Mouse (Mus musculus): ENCODE data around the gene Cobl.

Gene Cobl

GRCm38 (mm10) chr11:12376628-12377027, 88.1 kb downstream of the Cobl start:
- DNase-seq, result no peak

GRCm38 (mm10) chr11:12373106-12374098, 91.4 kb downstream of the Cobl start:
- DNase-seq, result peak; percentile 57

DNA sequence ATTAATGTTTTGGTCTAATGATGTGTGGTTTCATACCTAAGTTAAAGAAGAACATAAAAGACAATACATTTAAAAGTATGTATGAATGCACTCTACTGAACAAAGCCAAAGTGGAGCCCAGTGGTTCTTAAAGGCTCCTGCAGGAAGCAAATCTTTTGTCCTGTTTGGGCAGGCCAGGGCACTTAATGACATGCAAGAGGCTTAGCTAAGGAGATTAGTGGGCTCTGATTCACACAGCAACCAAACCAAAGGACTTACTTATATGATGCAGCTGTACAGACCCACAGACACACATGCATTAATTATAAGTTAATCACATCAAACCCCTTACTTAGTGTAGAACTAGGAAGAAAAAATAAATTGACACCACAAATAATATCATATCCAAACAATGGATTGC, 93.8 kb downstream of the Cobl start:
- no peak for DNase-seq

- DNase-seq, result no peak
These were observed 97.2 kb downstream of the Cobl start for GRCm38 (mm10) chr11:12367426-12368178.

GRCm38 (mm10) chr11:12359336-12360000, 105.3 kb downstream of the Cobl start:
- peak; percentile 27 for DNase-seq

DNA sequence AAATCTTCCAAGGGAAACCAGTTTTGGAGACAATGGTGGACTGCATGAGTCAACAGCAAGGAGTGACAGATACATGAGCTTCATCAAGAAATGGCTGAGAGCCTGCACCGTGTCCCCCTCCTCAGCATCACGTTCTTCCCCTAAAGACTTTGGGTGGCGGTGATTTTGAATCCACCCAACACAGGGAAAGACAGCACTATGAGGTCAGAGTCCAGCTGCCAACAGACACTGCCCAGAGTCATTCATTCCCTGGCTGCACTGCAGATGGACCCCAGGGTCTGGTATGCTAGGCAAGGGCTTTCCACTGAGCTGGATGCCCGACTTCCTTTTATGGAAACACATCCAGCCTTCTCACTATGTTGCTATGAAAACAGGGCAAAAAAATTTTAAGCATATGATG, 106.2 kb downstream of the Cobl start:
- no peak for DNase-seq

DNA sequence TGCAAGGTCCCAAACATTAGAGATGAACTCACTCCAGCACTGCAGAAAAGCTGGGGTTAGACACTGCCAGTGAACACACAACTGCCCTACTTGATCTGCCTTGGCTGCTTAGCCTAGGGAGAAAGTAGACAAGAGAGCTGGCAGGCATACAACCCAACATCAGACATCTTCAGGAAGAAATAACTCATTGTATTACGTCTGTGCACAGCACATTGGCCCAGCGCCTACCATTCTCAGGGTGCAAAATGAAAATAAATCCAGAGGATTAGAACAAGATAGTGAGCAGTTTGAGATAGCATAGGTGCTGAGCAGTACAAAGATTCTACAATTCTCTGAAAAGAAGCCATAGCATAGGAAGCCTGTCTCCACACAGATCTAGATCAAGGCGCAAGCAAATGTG, 109.1 kb downstream of the Cobl start:
- DNase-seq, result no peak

- no peak for DNase-seq
These were observed 113.7 kb downstream of the Cobl start for GRCm38 (mm10) chr11:12350986-12351546.

DNA sequence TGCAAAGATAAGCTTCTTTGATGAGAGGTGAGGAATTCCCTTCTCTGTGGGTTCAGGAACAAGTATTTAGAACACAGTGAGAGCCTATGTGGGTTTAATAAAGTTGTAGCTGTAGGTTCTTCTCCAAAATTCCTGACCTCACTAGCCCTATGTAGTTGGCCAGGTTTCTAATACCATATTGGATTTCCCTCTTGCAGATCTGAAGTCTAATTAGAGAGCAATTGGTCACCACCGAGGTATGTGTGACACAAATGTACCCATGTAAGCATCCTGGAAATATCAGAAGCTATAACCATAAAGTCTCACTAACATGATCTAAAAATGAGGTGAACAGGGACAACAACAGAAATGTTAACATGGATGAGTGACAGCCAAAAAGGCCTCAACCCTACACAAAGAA, 114.7 kb downstream of the Cobl start:
- DNase-seq, result no peak

DNA sequence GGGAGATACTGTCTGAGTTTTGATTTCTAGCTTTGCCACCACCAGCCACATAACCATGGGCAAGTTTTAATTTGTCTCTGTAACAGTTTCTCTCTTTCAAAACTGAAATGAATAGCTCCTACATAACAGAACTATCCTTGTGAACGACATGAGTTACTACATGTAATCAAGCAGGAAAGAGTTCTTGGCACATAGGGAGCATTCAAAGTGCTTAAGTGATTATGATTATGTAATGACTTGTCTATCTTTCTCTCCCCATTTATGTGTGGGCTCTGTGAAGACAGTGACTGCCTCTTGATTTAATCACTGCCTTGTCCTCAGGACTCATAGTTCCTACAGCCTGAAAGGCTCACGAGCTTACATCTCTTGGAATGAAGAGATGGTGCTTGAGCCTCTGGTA, 118.3 kb downstream of the Cobl start:
- no peak for DNase-seq

- DNase-seq, result no peak
These were observed 121.1 kb downstream of the Cobl start for GRCm38 (mm10) chr11:12343686-12344085.

DNA sequence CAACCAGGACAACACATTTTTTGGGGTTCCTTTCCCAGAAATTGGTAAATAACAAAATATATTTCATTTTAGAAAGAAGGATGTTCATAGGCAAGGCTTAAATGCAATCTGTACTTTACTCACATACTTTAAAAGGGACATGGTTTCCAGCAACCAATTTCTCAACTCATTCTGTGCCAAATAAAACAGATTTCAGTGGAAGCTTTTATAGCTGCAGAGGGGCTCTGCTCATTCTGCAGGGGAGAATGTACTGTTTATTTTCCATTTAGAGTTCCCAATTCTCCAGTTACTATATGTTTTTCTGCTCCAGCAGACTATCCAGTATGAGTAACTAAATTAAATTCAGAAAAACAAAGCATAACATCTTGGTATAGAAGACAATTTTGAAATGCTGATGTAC, 124.1 kb downstream of the Cobl start:
- DNase-seq, result no peak

GRCm38 (mm10) chr11:12336145-12336544, 128.6 kb downstream of the Cobl start:
- no peak for DNase-seq

DNA sequence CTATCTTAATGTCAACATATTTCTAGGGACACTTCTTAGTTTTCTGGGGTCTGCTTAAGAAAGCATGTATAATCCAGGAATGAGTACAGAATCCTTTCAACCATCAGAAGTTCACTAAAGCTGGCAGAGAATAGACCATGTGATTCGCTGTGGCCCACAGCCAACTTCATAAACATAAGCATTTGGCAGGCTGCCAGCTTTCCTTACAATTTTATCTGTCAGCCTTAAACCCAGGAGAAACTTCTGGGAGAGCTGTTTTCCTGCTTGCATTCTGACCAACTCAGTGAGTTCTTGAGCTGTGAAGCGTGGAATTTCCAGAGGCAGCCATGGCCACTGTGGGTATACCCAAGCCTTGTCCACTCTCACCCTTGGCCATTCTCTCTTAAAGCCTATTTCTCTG, 132.8 kb downstream of the Cobl start:
- DNase-seq, result peak; percentile 61

- no peak for DNase-seq
These were observed 143.3 kb downstream of the Cobl start for GRCm38 (mm10) chr11:12321445-12321844.

GRCm38 (mm10) chr11:12319318-12319717, 145.4 kb downstream of the Cobl start:
- DNase-seq, result peak; percentile 8

DNA sequence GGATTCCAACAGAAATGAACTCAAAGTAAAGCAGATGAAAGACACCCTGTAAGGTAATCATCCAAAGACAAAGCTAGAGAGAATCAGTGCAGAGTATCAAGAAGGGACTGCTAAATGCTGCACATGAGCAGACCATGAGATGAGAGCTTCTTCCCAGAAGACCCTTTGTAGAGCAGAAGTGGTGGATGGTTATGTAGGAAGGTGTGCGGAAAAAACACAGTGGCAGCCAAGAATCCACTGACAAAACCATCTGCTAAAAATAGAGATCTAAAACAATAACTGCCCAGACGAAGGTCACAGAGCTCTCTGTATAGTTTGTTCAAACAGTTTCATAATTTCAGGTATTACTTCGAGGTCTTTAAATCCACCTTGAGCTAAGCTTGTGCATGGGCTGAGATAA, 149.1 kb downstream of the Cobl start:
- no peak for DNase-seq

- no peak for DNase-seq
These were observed 150.3 kb downstream of the Cobl start for GRCm38 (mm10) chr11:12314278-12315043.

- DNase-seq, result no peak
These were observed 153.3 kb downstream of the Cobl start for GRCm38 (mm10) chr11:12311419-12311818.

GRCm38 (mm10) chr11:12309423-12310023, 155.2 kb downstream of the Cobl start:
- peak; percentile 17 for DNase-seq

GRCm38 (mm10) chr11:12304879-12305278, 159.9 kb downstream of the Cobl start:
- no peak for DNase-seq
